Mouse (Mus musculus) neural tube, embryonic 10.5 days (tissue): ENCODE measurements around the gene Hmcn2.

ENCODE experiments used
- DNase-seq: peaks from one replicate; pipeline ENCODE4 v3.0.0-alpha.2; 2017; ENCODE audit warnings: low spot score; ENCODE audit errors: extremely low spot score

The Hmcn2 gene

GRCm38 (mm10) chr2:31454280-31454679 is 140.1 kb downstream of the Hmcn2 start:
- DNase-seq = no peak

GRCm38 (mm10) chr2:31455418-31455817 is 141.2 kb downstream of the Hmcn2 start:
- no peak for DNase-seq

- no peak for DNase-seq
Observed at GRCm38 (mm10) chr2:31458460-31458859, 144.2 kb downstream of the Hmcn2 start.

DNA sequence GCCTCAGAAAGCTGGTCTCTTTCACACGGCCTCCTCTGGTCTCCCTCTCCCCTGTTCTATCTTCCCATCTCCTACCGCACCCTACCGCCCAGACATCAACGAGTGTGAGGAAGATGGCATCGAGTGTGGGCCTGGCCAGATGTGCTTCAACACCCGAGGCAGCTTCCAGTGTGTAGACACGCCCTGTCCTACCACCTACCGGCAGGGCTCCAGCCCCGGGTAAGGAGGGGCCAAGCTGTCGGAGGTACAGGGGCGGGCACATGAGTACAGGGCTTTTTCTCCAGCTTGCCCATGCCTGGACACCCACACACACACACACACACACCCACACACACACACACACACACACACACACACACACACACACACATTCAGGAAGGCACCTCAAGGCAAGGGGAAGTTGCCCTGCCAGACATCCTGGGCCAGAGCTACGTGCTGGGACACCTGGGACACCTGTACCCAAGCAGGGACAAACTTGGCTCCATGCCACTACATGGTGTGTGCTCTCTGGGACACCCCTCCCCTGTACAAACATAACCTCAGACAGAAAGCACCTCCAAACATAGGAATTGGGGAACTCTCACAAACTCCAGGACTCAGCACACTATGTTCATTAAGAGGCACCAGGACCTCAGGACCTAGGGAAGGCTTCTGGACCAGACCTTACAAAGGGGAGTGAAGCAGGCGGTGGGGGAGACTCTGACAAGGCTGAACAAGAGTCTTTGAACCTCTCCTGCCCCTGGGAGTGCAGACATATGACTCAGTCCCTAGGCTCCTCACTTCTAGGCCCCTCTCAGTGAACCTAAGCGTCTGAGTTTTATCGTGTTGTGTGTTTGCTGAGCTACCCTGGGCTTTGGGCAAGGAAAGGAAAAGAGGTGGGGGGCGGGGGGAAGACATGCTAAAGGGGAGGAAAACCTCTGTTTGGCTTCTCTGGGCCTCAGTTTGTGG is 145.0 kb downstream of the Hmcn2 start:
- no peak for DNase-seq

GRCm38 (mm10) chr2:31460025-31460571 is 145.9 kb downstream of the Hmcn2 start:
- DNase-seq = peak; percentile 69

- DNase-seq = no peak
Observed at GRCm38 (mm10) chr2:31460920-31461319, 146.7 kb downstream of the Hmcn2 start.

DNA sequence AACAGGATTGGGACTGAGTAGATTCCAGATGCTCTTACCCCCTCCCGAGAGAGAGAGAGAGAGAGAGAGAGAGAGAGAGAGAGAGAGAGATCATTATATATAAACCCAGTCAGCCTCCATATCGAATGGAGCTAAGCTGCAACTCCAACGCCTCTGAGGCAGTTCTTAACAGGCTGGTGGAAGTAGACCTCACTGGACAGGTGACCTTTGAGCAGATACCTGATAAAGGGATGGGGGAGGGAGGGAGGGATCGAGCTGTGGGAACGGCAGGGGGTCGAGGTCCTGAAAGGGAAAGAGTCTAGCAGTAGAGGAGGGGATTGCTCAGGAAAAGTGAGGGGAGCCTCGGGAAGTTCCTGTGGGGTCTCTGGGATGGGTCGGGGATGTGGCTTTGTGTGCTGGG is 147.8 kb downstream of the Hmcn2 start:
- no peak for DNase-seq

DNA sequence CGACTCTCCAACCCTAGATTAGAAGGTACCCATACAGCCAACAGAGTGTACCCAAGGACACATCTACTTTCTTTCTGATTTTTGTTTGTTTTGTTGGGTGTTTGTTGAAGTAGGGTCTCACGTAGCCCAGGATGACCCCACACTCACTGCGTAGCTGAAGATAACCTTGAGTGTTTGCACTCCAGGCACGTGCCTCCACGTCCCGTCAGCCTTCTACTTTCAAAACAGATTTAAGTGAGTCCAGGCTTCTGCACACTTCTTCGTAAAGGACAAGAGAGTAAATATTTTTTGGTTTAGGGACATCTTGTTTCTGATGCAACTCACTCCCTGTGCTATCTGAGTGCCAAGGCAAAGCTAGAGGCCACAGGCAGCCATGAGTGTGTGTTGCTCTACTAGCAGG is 149.0 kb downstream of the Hmcn2 start:
- no peak for DNase-seq

DNA sequence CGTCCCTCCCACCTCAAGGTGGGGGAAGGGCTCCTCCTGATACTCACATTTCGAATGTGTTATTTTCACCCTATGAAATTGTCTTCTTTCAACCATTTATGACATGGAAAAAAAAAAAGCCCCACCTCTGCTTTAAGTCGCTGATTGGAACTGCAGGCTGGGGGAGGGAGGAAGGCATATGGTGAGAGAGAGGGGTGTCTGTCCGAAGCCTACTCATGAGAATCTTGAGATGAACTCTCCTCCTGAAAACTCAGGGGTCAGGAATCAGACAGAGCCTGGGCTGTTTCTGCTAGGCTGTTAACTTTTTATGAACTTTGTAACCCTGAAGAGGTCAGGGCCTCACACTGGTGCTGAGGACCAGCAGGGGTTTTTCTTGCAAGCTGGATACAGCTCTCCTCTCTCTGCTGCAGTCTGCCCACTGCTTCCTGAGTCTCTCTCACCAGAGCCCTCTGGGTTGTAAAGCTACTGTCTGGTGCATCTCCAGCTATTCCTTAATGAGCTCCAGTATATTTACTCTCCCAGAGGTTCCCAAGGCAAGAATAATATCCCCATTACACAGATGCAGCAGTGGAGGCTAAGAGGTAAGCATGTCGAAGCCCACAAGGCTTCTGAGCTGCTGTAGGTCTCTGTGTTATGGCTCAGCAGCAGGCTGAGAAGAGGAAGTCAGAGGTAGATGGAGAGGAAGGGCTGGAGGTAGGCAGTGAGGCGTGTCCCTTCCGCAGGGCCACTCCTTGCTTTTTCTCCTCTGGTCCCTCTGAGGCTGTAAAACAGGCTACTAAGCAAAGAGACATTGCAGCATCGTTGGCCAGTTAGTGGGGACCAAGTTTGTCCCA is 149.7 kb downstream of the Hmcn2 start:
- no peak for DNase-seq

GRCm38 (mm10) chr2:31464529-31464910 is 150.3 kb downstream of the Hmcn2 start:
- DNase-seq = no peak

GRCm38 (mm10) chr2:31467457-31467856 is 153.2 kb downstream of the Hmcn2 start:
- no peak for DNase-seq

DNA sequence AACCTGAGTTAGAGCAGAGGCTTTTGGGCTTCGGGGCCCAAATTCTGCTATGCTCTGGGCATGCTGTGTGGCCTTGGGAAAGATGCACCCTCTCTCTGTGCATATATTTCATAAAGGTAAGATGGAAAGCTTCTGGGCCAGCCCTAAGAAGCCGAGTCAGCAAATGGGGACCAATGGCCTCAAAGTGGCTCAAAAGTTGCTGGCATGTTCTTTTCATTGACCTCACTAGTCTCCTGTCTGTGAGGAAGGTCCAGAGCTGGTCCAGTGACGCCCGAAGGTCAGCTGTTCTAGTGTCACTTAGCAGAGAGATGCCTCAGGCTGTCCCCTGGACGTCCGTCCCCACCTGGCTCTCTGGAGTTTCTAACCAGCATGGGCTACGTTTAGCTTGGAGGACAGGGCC is 154.6 kb downstream of the Hmcn2 start:
- DNase-seq = no peak

DNA sequence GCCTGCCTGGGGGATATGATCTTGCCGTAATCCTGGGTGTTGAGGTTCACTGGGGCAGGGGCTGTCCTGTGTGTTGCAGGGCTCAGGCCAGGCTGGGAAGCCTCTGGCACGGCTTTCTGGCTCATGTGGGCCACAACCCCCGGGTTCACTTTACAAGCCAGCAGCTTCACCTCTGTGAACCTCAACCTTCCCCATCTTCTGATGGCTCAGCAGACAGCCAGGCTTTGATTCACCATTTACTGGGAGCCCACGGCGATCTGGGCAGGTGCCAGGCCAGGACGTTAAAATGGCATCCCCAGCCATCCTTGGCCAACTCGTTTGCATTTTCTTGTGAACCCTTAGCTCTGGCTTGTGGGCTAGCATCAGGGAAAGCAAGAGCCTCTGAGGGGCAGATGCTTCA is 155.3 kb downstream of the Hmcn2 start:
- DNase-seq = no peak

DNA sequence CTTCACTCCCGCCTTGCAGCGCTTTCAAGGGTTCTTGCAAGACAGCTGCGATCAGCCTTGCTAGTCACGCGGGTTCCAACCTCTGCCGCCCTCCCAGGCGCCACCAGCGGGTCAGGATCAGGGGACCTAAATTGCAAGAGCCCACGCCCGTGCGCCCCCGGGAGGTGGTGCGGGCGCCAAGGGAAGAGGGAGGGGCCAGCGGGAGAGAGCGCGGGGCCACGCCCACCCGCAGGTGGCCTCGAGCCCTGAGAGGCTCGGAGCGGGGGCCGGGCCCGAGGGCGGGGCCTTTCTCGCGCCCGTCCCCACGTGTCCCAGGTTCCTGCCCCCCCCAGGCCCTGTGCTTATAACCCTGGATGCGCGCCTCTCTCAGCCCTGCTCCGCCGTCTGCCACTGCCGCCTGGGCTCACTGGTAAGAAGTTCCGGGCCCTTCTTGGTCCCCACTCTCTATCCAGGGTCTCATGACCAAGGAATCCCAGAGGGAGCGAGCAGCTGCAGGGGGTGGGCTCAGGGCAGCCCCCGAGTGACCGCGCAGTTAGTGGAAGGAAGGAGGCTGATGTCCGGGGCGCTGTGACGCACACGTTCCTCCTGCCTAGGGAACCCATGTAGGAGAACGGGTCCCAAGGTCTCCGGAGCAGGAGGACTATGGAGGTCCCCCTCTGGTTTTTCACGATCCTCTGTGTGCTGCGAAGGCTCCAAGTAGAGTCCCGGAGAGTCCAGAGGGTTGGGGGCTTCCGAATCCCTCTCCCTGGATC is 155.9 kb downstream of the Hmcn2 start, which contains the start of gene Ass1:
TSS of gene Ass1 (plus strand) at position 277 of the 752 bp plus-strand sequence.
- DNase-seq = no peak

GRCm38 (mm10) chr2:31470683-31471385 is 156.6 kb downstream of the Hmcn2 start:
- DNase-seq = no peak

DNA sequence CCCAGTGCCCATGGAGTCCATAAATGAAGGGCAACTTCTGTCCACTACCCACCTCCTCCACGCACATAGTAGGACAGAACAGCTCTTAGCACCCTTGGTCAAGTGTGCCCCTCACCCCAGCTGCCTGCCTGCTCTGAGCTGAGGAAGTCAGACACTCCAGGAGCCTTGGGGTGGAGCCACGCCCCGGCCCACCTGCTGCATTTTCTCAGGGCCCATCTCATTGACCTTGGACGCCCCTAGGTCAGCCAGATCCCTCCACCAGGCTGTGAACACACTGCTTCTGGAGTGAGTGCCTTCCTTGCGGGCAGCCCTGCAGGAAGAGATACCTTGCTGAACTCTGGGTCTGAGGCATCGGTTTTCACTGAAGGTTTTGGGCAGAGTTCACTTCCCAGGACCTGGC is 157.4 kb downstream of the Hmcn2 start:
- DNase-seq = no peak

DNA sequence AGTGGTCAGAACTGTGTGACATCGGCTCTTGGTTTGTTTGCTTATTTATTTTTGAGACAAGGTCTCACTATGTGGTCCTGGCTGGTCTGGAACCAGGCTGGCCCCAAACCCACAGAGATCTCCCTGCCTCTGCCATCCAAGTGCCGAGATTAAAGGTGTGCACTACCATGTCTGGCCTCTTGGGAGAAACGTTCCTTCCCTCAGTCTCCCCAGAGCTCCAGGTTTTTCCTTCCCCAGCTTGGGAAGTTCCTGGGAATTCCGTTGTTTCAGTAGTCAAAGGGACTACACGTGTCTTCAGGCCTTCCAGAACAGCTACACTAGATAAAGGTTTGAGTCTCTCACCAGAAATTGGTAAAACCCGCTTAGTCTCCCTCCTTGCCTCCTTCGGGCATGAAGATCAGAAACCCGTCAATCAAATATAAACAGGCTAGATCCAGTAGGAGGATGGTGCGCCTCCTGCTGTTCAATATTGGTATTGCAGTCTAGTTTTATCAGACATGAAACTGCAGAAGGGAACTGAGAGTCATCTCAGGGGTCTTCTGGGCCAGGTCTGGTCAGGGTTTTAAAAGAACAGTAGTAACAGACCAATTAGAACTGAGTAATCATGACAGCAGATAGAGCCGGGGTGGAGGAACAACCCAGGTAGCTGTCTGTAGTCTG is 158.3 kb downstream of the Hmcn2 start:
- no peak for DNase-seq

- peak; percentile 21 for DNase-seq
Observed at GRCm38 (mm10) chr2:31473941-31474340, 159.7 kb downstream of the Hmcn2 start.

DNA sequence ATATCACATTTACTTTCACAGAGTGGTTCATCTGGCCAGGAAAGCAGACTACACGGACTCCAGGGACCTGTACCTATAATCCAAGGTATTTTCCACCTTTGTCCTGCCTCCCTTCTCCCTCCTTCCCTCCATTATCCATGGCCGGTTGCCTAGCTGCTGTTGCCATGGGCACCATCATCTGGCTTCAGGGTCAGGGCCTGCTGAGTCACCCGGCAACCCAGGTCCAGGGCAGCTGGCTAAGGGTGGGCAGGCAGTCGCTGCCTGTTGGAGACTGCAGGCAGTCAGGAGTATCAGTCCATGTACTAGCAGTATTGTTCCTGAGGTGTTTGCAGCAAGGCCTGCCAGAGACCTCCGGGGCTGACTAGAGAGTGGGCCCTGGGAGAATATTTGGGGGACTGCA is 160.5 kb downstream of the Hmcn2 start:
- DNase-seq = no peak
